Mouse (Mus musculus): Measurements from ENCODE around the gene Zfp217. TPM values are rescaled to one million over a fixed set of nuclear protein-coding genes. Genes with fewer than 3 reads are reported as not detected.
"Not testable (repeated sequence)": the region's sequence is repeated elsewhere in the genome, so short reads cannot be mapped to it uniquely, and the experiment has no call there.

Gene Zfp217
- total RNA-seq (2022) = 10 to 100 TPM; 23.0 to 38.9 (median 32.6) TPM

- DNase-seq = no peak
These were observed at the start of gene Zfp217 for GRCm38 (mm10) chr2:170147661-170148153. Zfp217 (minus strand) TSS chr2:170148103.

- DNase-seq = no peak
These were observed 47.7 kb upstream of the Zfp217 start for GRCm38 (mm10) chr2:170195542-170196089.

GRCm38 (mm10) chr2:170194845-170195244 is 46.9 kb upstream of the Zfp217 start:
- no peak for DNase-seq

GRCm38 (mm10) chr2:170193850-170194249 is 45.9 kb upstream of the Zfp217 start:
- no peak for DNase-seq

GRCm38 (mm10) chr2:170193211-170193610 is 45.3 kb upstream of the Zfp217 start:
- no peak for DNase-seq

GRCm38 (mm10) chr2:170192731-170193149 is 44.8 kb upstream of the Zfp217 start:
- DNase-seq = no peak

- no peak for DNase-seq
These were observed 40.8 kb upstream of the Zfp217 start for GRCm38 (mm10) chr2:170188721-170189120.

GRCm38 (mm10) chr2:170185137-170185837 is 37.4 kb upstream of the Zfp217 start:
- DNase-seq = no peak

- DNase-seq = peak; percentile 69
These were observed 36.5 kb upstream of the Zfp217 start for GRCm38 (mm10) chr2:170184175-170184983.

- no peak for DNase-seq
These were observed 35.9 kb upstream of the Zfp217 start for GRCm38 (mm10) chr2:170183851-170184174.

GRCm38 (mm10) chr2:170181862-170182261 is 34.0 kb upstream of the Zfp217 start:
- DNase-seq = no peak

- not testable (repeated sequence) for DNase-seq
These were observed 32.9 kb upstream of the Zfp217 start for GRCm38 (mm10) chr2:170180769-170181168.

- no peak for DNase-seq
These were observed 31.4 kb upstream of the Zfp217 start for GRCm38 (mm10) chr2:170179317-170179716.

GRCm38 (mm10) chr2:170177323-170177722 is 29.4 kb upstream of the Zfp217 start:
- no peak for DNase-seq

GRCm38 (mm10) chr2:170176284-170176926 is 28.5 kb upstream of the Zfp217 start:
- no peak for DNase-seq

GRCm38 (mm10) chr2:170175661-170176150 is 27.8 kb upstream of the Zfp217 start:
- no peak for DNase-seq

GRCm38 (mm10) chr2:170175190-170175589 is 27.3 kb upstream of the Zfp217 start:
- DNase-seq = no peak

- no peak for DNase-seq
These were observed 21.2 kb upstream of the Zfp217 start for GRCm38 (mm10) chr2:170169062-170169461.

GRCm38 (mm10) chr2:170165649-170166048 is 17.7 kb upstream of the Zfp217 start:
- no peak for DNase-seq

GRCm38 (mm10) chr2:170163671-170164462 is 16.0 kb upstream of the Zfp217 start:
- no peak for DNase-seq

- DNase-seq = no peak
These were observed 12.1 kb upstream of the Zfp217 start for GRCm38 (mm10) chr2:170159795-170160568.
